Mouse (Mus musculus): ENCODE measurements at regions not wholly inside any gene's neighbourhood (a gene's known extent, or its start where the extent isn't known, plus 50 kb on each side); places are given as distances from the start of the nearest gene placed in this dataset.
A peak's percentile ranks its signal among the peaks of the same experiment; 100 is the strongest.

- no peaks in the 10 kb centered on the region for H3K9me3 ChIP-seq
- no peak for DNase-seq (ENCODE audit: low spot score)
- no peak overlapping the region for H3K4me3 ChIP-seq
- H3K27ac ChIP-seq (replicated peaks): no peak overlapping the region
- 0 out of 2 replicates have a peak, but pooled peaks cover 4% of the 10 kb centered on the region for H3K4me1 ChIP-seq
- H3K27me3 ChIP-seq (replicated peaks; ENCODE audit: low read depth, poor library complexity, severe bottlenecking): no peaks in the 10 kb centered on the region
- H3K36me3 ChIP-seq (replicated peaks): no peaks in the 10 kb centered on the region
- WGBS: 82% methylated on average over 3 of the region's 3 CpGs
Measured at GRCm38 (mm10) chr10:118501571-118501970, 60.7 kb downstream of the Ifng start.

GRCm38 (mm10) chr10:118504811-118505210 lies 64.0 kb downstream of the Ifng start:
- Histone ChIP-seq H3K27me3 (replicated peaks; ENCODE audit: low read depth, poor library complexity, severe bottlenecking) (no peaks in the 10 kb centered on the region), H3K9me3 (no peaks in the 10 kb centered on the region), H3K4me1 (no peaks in the 10 kb centered on the region), H3K4me3 (no peak overlapping the region), H3K36me3 (replicated peaks) (no peaks in the 10 kb centered on the region), H3K27ac (replicated peaks) (no peak overlapping the region)
- DNase-seq (ENCODE audit: low spot score): no peak
- WGBS: 72% methylated on average over 4 of the region's 4 CpGs

- H3K36me3 ChIP-seq (replicated peaks): no peaks in the 10 kb centered on the region
- no peaks in the 10 kb centered on the region for H3K27me3 ChIP-seq (replicated peaks; ENCODE audit: low read depth, poor library complexity, severe bottlenecking)
- no peaks in the 10 kb centered on the region for H3K4me1 ChIP-seq
- H3K4me3 ChIP-seq: no peak overlapping the region
- WGBS: 68% methylated on average over 4 of the region's 4 CpGs
- no peak overlapping the region for H3K27ac ChIP-seq (replicated peaks)
- no peak for DNase-seq (ENCODE audit: low spot score)
- H3K9me3 ChIP-seq: no peaks in the 10 kb centered on the region
Measured at GRCm38 (mm10) chr10:118506154-118506553, 65.3 kb downstream of the Ifng start.

- H3K36me3 ChIP-seq (replicated peaks): no peaks in the 10 kb centered on the region
- H3K9me3 ChIP-seq: no peaks in the 10 kb centered on the region
- H3K27ac ChIP-seq (replicated peaks): no peak overlapping the region
- no peaks in the 10 kb centered on the region for H3K4me1 ChIP-seq
- WGBS: 64% methylated on average over 2 of the region's 2 CpGs
- no peak overlapping the region for H3K4me3 ChIP-seq
- no peak for DNase-seq (ENCODE audit: low spot score)
- H3K27me3 ChIP-seq (replicated peaks; ENCODE audit: low read depth, poor library complexity, severe bottlenecking): no peaks in the 10 kb centered on the region
Measured at GRCm38 (mm10) chr10:118507630-118508029, 66.8 kb downstream of the Ifng start.

- H3K27ac ChIP-seq (replicated peaks): no peak overlapping the region
- no peak for DNase-seq (ENCODE audit: low spot score)
- no peaks in the 10 kb centered on the region for H3K9me3 ChIP-seq
- no peak overlapping the region for H3K4me3 ChIP-seq
- no peaks in the 10 kb centered on the region for H3K27me3 ChIP-seq (replicated peaks; ENCODE audit: low read depth, poor library complexity, severe bottlenecking)
- WGBS: 93% methylated on average over 3 of the region's 3 CpGs
- H3K4me1 ChIP-seq: no peaks in the 10 kb centered on the region
- no peaks in the 10 kb centered on the region for H3K36me3 ChIP-seq (replicated peaks)
Measured at GRCm38 (mm10) chr10:118516839-118517238, 76.0 kb downstream of the Ifng start.

GRCm38 (mm10) chr10:118517995-118518394 lies 77.1 kb downstream of the Ifng start:
- Histone ChIP-seq H3K9me3 (no peaks in the 10 kb centered on the region), H3K4me1 (no peaks in the 10 kb centered on the region), H3K27me3 (replicated peaks; ENCODE audit: low read depth, poor library complexity, severe bottlenecking) (no peaks in the 10 kb centered on the region), H3K27ac (replicated peaks) (no peak overlapping the region), H3K36me3 (replicated peaks) (no peaks in the 10 kb centered on the region), H3K4me3 (no peak overlapping the region)
- no peak for DNase-seq (ENCODE audit: low spot score)
- WGBS: 84% methylated on average over 2 of the region's 2 CpGs

- Histone ChIP-seq H3K4me3 (no peak overlapping the region), H3K9me3 (no peaks in the 10 kb centered on the region), H3K4me1 (no peaks in the 10 kb centered on the region), H3K36me3 (replicated peaks) (no peaks in the 10 kb centered on the region), H3K27ac (replicated peaks) (no peak overlapping the region), H3K27me3 (replicated peaks; ENCODE audit: low read depth, poor library complexity, severe bottlenecking) (no peaks in the 10 kb centered on the region)
- 14% methylated on average over 1 of the region's 1 CpGs for WGBS
- no peak for DNase-seq (ENCODE audit: low spot score)
Measured at GRCm38 (mm10) chr10:118545966-118546365, 105.1 kb downstream of the Ifng start.

GRCm38 (mm10) chr10:118550201-118550600 lies 109.4 kb downstream of the Ifng start:
- DNase-seq (ENCODE audit: low spot score): no peak
- no peaks in the 10 kb centered on the region for H3K36me3 ChIP-seq (replicated peaks)
- WGBS: 85% methylated on average over 4 of the region's 4 CpGs
- no peaks in the 10 kb centered on the region for H3K4me1 ChIP-seq
- no peaks in the 10 kb centered on the region for H3K27me3 ChIP-seq (replicated peaks; ENCODE audit: low read depth, poor library complexity, severe bottlenecking)
- no peaks in the 10 kb centered on the region for H3K9me3 ChIP-seq
- no peak overlapping the region for H3K4me3 ChIP-seq
- no peak overlapping the region for H3K27ac ChIP-seq (replicated peaks)

- DNase-seq (ENCODE audit: low spot score): no peak
- H3K4me3 ChIP-seq: no peak overlapping the region
- H3K27ac ChIP-seq (replicated peaks): no peak overlapping the region
- no peaks in the 10 kb centered on the region for H3K9me3 ChIP-seq
- WGBS: 57% methylated on average over 6 of the region's 6 CpGs
- H3K4me1 ChIP-seq: 0 out of 2 replicates have a peak, but pooled peaks cover under 1% of the 10 kb centered on the region
- H3K27me3 ChIP-seq (replicated peaks; ENCODE audit: low read depth, poor library complexity, severe bottlenecking): no peaks in the 10 kb centered on the region
- no peaks in the 10 kb centered on the region for H3K36me3 ChIP-seq (replicated peaks)
Measured at GRCm38 (mm10) chr10:118558848-118559247, 118.0 kb downstream of the Ifng start.

- Histone ChIP-seq H3K27ac (replicated peaks) (peak overlapping the region; percentile 35; the same call in 1 of the 2 replicates), H3K27me3 (replicated peaks; ENCODE audit: low read depth, poor library complexity, severe bottlenecking) (no peaks in the 10 kb centered on the region), H3K9me3 (no peaks in the 10 kb centered on the region), H3K4me3 (no peak overlapping the region), H3K36me3 (replicated peaks) (no peaks in the 10 kb centered on the region), H3K4me1 (peaks cover 8% of the 10 kb centered on the region)
- WGBS: 60% methylated on average over 8 of the region's 8 CpGs
- peak; percentile 23 for DNase-seq (ENCODE audit: low spot score)
Measured at GRCm38 (mm10) chr10:118564041-118564440, 123.2 kb downstream of the Ifng start.

- peak; percentile 16 for DNase-seq (ENCODE audit: low spot score)
- Histone ChIP-seq H3K36me3 (replicated peaks) (no peaks in the 10 kb centered on the region), H3K27me3 (replicated peaks; ENCODE audit: low read depth, poor library complexity, severe bottlenecking) (no peaks in the 10 kb centered on the region), H3K4me1 (peaks cover 8% of the 10 kb centered on the region), H3K4me3 (no peak overlapping the region), H3K27ac (replicated peaks) (peak overlapping the region; percentile 35; the same call in 1 of the 2 replicates), H3K9me3 (no peaks in the 10 kb centered on the region)
- 77% methylated on average over 16 of the region's 16 CpGs for WGBS
Measured at GRCm38 (mm10) chr10:118564528-118565268, 123.9 kb downstream of the Ifng start.

- no peak overlapping the region for H3K4me3 ChIP-seq
- no peaks in the 10 kb centered on the region for H3K27me3 ChIP-seq (replicated peaks; ENCODE audit: low read depth, poor library complexity, severe bottlenecking)
- H3K36me3 ChIP-seq (replicated peaks): no peaks in the 10 kb centered on the region
- DNase-seq (ENCODE audit: low spot score): no peak
- no peak overlapping the region for H3K27ac ChIP-seq (replicated peaks)
- WGBS: 84% methylated on average over 10 of the region's 10 CpGs
- no peaks in the 10 kb centered on the region for H3K9me3 ChIP-seq
- H3K4me1 ChIP-seq: peaks cover 8% of the 10 kb centered on the region
Measured at GRCm38 (mm10) chr10:118568617-118569016, 127.8 kb downstream of the Ifng start.

- Histone ChIP-seq H3K4me3 (no peak overlapping the region), H3K27ac (replicated peaks) (no peak overlapping the region), H3K27me3 (replicated peaks; ENCODE audit: low read depth, poor library complexity, severe bottlenecking) (no peaks in the 10 kb centered on the region), H3K9me3 (no peaks in the 10 kb centered on the region), H3K36me3 (replicated peaks) (no peaks in the 10 kb centered on the region), H3K4me1 (peaks cover 2% of the 10 kb centered on the region)
- DNase-seq (ENCODE audit: low spot score): no peak
- 62% methylated on average over 8 of the region's 8 CpGs for WGBS
Measured at GRCm38 (mm10) chr10:118569424-118569823, 128.6 kb downstream of the Ifng start.

Data from embryonic facial prominence, embryonic 10.5 days (tissue).